Mouse (Mus musculus) lung, embryonic 15.5 days (tissue): ENCODE results near the gene Car10. TPM values are rescaled to one million over a fixed set of nuclear protein-coding genes. Genes with fewer than 3 reads are reported as not detected.
"Not testable (repeated sequence)": the region's sequence is repeated elsewhere in the genome, so short reads cannot be mapped to it uniquely, and the experiment has no call there.

Source experiments
- ATAC-seq: fragments of 200-750 bp; cut with Nextera tagmentation; 2 replicates; pipeline ENCODE4 v1.8.0; 2017; ENCODE audit warnings: moderate number of reproducible peaks, borderline replicate concordance; ENCODE audit not compliant: low FRiP score, low TSS enrichment; ENCODE audit errors: extremely low read depth
- H3K27ac ChIP-seq: fragments of 300-500 bp; sonication (generic); 2 replicates; pipeline ENCODE4 v1.5.1; 2015; ENCODE audit warnings: moderate library complexity, mild to moderate bottlenecking, inconsistent platforms
- H3K27me3 ChIP-seq: fragments of 300-500 bp; sonication (generic); 2 replicates; pipeline ENCODE4 v1.6.1; 2015; ENCODE audit warnings: inconsistent platforms
- H3K36me3 ChIP-seq: fragments of 300-500 bp; sonication (generic); 2 replicates; pipeline ENCODE4 v1.6.1; 2015; ENCODE audit warnings: inconsistent platforms
- H3K4me1 ChIP-seq: fragments of 300-500 bp; sonication (generic); 2 replicates; pipeline ENCODE4 v1.6.1; 2015; ENCODE audit warnings: inconsistent platforms
- H3K4me2 ChIP-seq: fragments of 300-500 bp; sonication (generic); 2 replicates; pipeline ENCODE4 v1.6.1; 2015; ENCODE audit warnings: inconsistent platforms, mild to moderate bottlenecking, moderate library complexity
- H3K4me3 ChIP-seq: fragments of 300-500 bp; sonication (generic); 2 replicates; pipeline ENCODE4 v1.5.1; 2015; ENCODE audit warnings: mild to moderate bottlenecking, inconsistent platforms
- H3K9ac ChIP-seq: fragments of 300-500 bp; sonication (generic); 2 replicates; pipeline ENCODE4 v1.6.1; 2015; ENCODE audit warnings: inconsistent platforms
- H3K9me3 ChIP-seq: fragments of 300-500 bp; sonication (generic); 2 replicates; pipeline ENCODE4 v1.6.1; 2016; ENCODE audit warnings: inconsistent platforms
- WGBS: fragments of 180-500 bp; shearing (Covaris S2); methylation state at CpG from one replicate; pipeline ENCODE4 v1.1.7; 2015; 5-methylcytosine and 5-hydroxymethylcytosine counted together
- polyA plus RNA-seq: library from polyadenylated mRNA; unstranded; fragments of >200 nt; fragmentation: Nextera tagmentation; extraction: Ambion mirVana; gene quantifications from 2 replicates; pipeline ENCODE4 v1.2.1, GENCODE M21; 2015

The Car10 gene
- polyA plus RNA-seq, 1 experiment from 2014 or later, result 0.40 TPM

DNA sequence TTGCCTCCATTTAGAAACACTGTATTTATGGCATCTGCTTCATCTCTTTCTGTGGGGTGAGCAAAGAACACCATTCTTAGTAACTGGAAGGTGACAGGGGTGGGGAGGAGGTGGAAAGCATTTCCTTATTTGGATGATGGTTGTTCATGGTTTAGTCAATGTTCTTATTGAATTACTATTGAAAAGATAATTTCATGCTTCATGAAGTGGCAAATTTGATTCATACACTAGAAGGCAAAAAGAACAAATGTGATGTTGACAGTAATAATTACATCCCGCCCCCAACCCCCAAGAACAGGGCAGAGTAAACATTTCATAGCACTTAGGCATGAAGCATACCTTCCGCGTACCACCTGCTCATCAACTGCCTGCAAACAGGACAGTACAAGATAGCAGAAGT, 239.9 kb downstream of the Car10 start:
- 80% methylated on average over 3 of the region's 3 CpGs for WGBS
- ATAC-seq, result no peak

GRCm38 (mm10) chr11:93343961-93344360, 246.1 kb downstream of the Car10 start:
- Histone ChIP-seq H3K9me3 (no peaks in the 10 kb centered on the region), H3K9ac (no peak overlapping the region), H3K36me3 (no peaks in the 10 kb centered on the region), H3K4me1 (no peaks in the 10 kb centered on the region), H3K27ac (no peak overlapping the region), H3K4me3 (no peak overlapping the region), H3K4me2 (no peak overlapping the region), H3K27me3 (no peaks in the 10 kb centered on the region)
- 71% methylated on average over 3 of the region's 3 CpGs for WGBS
- ATAC-seq, result no peak

More for the DNA sequence above, 239.9 kb downstream of the Car10 start:
- Histone ChIP-seq H3K4me3 (no peak overlapping the region), H3K9ac (no peak overlapping the region), H3K4me1 (no peaks in the 10 kb centered on the region), H3K27me3 (no peaks in the 10 kb centered on the region), H3K36me3 (no peaks in the 10 kb centered on the region), H3K4me2 (no peak overlapping the region), H3K9me3 (no peaks in the 10 kb centered on the region), H3K27ac (no peak overlapping the region)

DNA sequence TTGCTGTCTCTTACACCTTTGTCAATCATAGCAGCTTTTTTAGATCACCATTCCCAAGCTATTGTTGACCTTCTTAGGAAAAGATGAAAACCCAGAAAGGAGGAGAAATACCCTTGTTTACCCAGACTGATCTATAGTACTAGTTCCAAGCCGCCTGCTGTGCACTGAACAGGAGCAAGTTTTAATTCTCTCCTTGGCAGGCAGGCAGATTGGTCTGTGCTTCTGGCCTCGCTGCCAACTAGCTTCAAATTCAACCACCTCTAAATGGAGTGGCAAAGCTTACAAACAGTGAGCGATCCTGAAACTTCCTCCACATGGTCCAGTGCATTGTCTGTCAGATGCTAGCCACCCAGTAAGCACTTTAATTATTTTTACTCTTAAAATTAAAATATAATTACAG, 247.0 kb downstream of the Car10 start:
- Histone ChIP-seq H3K4me1 (no peaks in the 10 kb centered on the region), H3K4me2 (no peak overlapping the region), H3K27ac (no peak overlapping the region), H3K36me3 (no peaks in the 10 kb centered on the region), H3K4me3 (no peak overlapping the region), H3K27me3 (no peaks in the 10 kb centered on the region), H3K9me3 (no peaks in the 10 kb centered on the region), H3K9ac (no peak overlapping the region)
- WGBS, result 79% methylated on average over 3 of the region's 3 CpGs
- no peak for ATAC-seq

DNA sequence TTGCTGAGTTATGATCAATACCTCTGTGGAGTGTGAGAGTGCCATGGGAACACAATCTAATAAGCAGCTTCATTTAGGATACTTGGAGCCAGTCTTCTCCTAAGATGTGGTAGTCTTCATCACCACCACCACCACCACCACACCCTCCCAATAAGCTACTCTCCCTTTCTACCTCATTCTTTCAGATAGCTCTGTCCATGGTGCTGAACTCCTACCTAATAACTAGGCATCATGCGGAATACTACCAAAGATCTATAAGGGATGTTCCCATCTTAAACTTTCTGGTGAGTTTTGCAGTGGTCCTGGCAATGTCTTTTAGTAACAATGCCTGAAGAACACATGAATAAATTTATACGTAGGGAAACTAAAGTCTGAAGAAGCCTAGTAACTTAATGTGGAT, 263.7 kb downstream of the Car10 start:
- H3K36me3 ChIP-seq, result no peaks in the 10 kb centered on the region
- no peak overlapping the region for H3K4me3 ChIP-seq
- no peaks in the 10 kb centered on the region for H3K9me3 ChIP-seq
- H3K9ac ChIP-seq, result no peak overlapping the region
- H3K4me1 ChIP-seq, result no peaks in the 10 kb centered on the region
- no peak overlapping the region for H3K4me2 ChIP-seq
- no peak for ATAC-seq
- WGBS, result 67% methylated on average over 2 of the region's 2 CpGs
- H3K27me3 ChIP-seq, result no peaks in the 10 kb centered on the region
- H3K27ac ChIP-seq, result no peak overlapping the region

- Histone ChIP-seq H3K4me3 (no peak overlapping the region), H3K9me3 (no peaks in the 10 kb centered on the region), H3K4me1 (no peaks in the 10 kb centered on the region), H3K27ac (no peak overlapping the region), H3K4me2 (no peak overlapping the region), H3K9ac (no peak overlapping the region), H3K27me3 (no peaks in the 10 kb centered on the region), H3K36me3 (no peaks in the 10 kb centered on the region)
- no peak for ATAC-seq
Observed at GRCm38 (mm10) chr11:93364171-93364570, 266.3 kb downstream of the Car10 start.

- no peak overlapping the region for H3K4me2 ChIP-seq
- no peak overlapping the region for H3K27ac ChIP-seq
- H3K4me3 ChIP-seq, result no peak overlapping the region
- no peaks in the 10 kb centered on the region for H3K4me1 ChIP-seq
- WGBS, result 58% methylated on average over 4 of the region's 4 CpGs
- no peaks in the 10 kb centered on the region for H3K36me3 ChIP-seq
- H3K27me3 ChIP-seq, result no peaks in the 10 kb centered on the region
- no peaks in the 10 kb centered on the region for H3K9me3 ChIP-seq
- H3K9ac ChIP-seq, result no peak overlapping the region
- no peak for ATAC-seq
Observed at GRCm38 (mm10) chr11:93367244-93367643, 269.4 kb downstream of the Car10 start.

GRCm38 (mm10) chr11:93367740-93368139, 269.9 kb downstream of the Car10 start:
- H3K4me1 ChIP-seq, result no peaks in the 10 kb centered on the region
- WGBS, result 78% methylated on average over 5 of the region's 5 CpGs
- no peak overlapping the region for H3K9ac ChIP-seq
- no peaks in the 10 kb centered on the region for H3K36me3 ChIP-seq
- H3K9me3 ChIP-seq, result no peaks in the 10 kb centered on the region
- H3K4me2 ChIP-seq, result no peak overlapping the region
- H3K27me3 ChIP-seq, result no peaks in the 10 kb centered on the region
- no peak for ATAC-seq
- no peak overlapping the region for H3K4me3 ChIP-seq
- no peak overlapping the region for H3K27ac ChIP-seq

GRCm38 (mm10) chr11:93373697-93374354, 276.0 kb downstream of the Car10 start:
- 75% methylated on average over 4 of the region's 4 CpGs for WGBS
- H3K27me3 ChIP-seq, result no peaks in the 10 kb centered on the region
- H3K4me3 ChIP-seq, result no peak overlapping the region
- ATAC-seq, result no peak
- H3K9me3 ChIP-seq, result no peaks in the 10 kb centered on the region
- H3K4me2 ChIP-seq, result no peak overlapping the region
- H3K36me3 ChIP-seq, result no peaks in the 10 kb centered on the region
- H3K27ac ChIP-seq, result no peak overlapping the region
- no peak overlapping the region for H3K9ac ChIP-seq
- H3K4me1 ChIP-seq, result no peaks in the 10 kb centered on the region

DNA sequence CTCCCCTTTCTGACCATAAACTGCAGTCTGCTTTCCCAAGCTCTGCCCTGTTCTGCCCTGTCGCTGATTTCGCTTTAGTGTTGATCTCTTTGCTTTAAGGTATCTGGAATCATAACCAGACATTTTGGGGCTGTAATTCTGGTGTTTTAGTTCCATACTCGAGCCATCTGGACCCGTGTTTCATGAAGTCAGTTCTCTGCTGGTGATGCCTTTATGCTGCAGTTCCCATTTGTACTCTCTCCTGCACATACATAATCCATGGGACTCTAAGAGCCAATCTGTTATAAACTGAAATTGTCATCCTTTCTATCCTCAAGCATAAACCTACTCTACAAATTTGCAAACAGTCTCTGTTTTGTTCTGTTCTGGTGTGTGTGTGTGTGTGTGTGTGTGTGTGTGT, 293.3 kb downstream of the Car10 start:
- Histone ChIP-seq H3K4me3 (no peak overlapping the region), H3K4me2 (no peak overlapping the region), H3K9me3 (no peaks in the 10 kb centered on the region), H3K36me3 (no peaks in the 10 kb centered on the region), H3K4me1 (no peaks in the 10 kb centered on the region), H3K27ac (no peak overlapping the region), H3K27me3 (no peaks in the 10 kb centered on the region), H3K9ac (no peak overlapping the region)
- 68% methylated on average over 4 of the region's 4 CpGs for WGBS
- ATAC-seq, result no peak

DNA sequence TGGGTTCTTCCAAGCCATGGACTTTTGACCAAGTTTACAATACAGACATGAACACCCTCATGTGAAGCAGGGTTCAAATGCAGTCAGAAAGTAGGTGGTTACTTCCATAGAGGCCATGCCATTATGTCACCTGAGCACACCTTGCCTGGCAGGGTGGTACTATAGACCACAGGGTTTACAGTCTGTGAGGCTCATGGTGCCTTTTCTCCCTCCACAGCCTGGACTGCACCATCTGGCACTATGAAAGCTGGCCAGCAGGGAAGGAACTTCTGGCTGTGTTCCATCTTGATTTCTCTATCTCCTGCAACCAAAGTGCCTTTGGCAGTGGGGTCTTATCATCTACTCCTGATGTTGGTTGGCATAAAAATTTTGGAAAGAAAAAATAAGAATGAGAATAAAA, 295.5 kb downstream of the Car10 start:
- H3K9ac ChIP-seq, H3K27ac ChIP-seq, H3K27me3 ChIP-seq, H3K9me3 ChIP-seq, H3K4me1 ChIP-seq, H3K4me3 ChIP-seq, H3K4me2 ChIP-seq, ATAC-seq, H3K36me3 ChIP-seq: not testable (repeated sequence)

- H3K4me2 ChIP-seq, result no peak overlapping the region
- H3K9me3 ChIP-seq, result no peaks in the 10 kb centered on the region
- H3K27me3 ChIP-seq, result no peaks in the 10 kb centered on the region
- ATAC-seq, result no peak
- H3K4me1 ChIP-seq, result no peaks in the 10 kb centered on the region
- H3K27ac ChIP-seq, result no peak overlapping the region
- H3K36me3 ChIP-seq, result no peaks in the 10 kb centered on the region
- H3K4me3 ChIP-seq, result no peak overlapping the region
- H3K9ac ChIP-seq, result no peak overlapping the region
- 96% methylated on average over 2 of the region's 2 CpGs for WGBS
Observed at GRCm38 (mm10) chr11:93396356-93396755, 298.5 kb downstream of the Car10 start.

GRCm38 (mm10) chr11:93401167-93401566, 303.3 kb downstream of the Car10 start:
- not testable (repeated sequence) for H3K9ac ChIP-seq, ATAC-seq, H3K27me3 ChIP-seq, H3K4me2 ChIP-seq, H3K9me3 ChIP-seq, H3K27ac ChIP-seq, H3K36me3 ChIP-seq, H3K4me1 ChIP-seq, H3K4me3 ChIP-seq
- WGBS, result 38% methylated on average over 1 of the region's 1 CpGs

GRCm38 (mm10) chr11:93407981-93408380, 310.2 kb downstream of the Car10 start:
- H3K27me3 ChIP-seq, result no peaks in the 10 kb centered on the region
- H3K4me3 ChIP-seq, result no peak overlapping the region
- no peak for ATAC-seq
- no peaks in the 10 kb centered on the region for H3K4me1 ChIP-seq
- H3K9me3 ChIP-seq, result no peaks in the 10 kb centered on the region
- H3K4me2 ChIP-seq, result no peak overlapping the region
- H3K9ac ChIP-seq, result no peak overlapping the region
- WGBS, result 81% methylated on average over 5 of the region's 5 CpGs
- H3K27ac ChIP-seq, result no peak overlapping the region
- H3K36me3 ChIP-seq, result no peaks in the 10 kb centered on the region
